Mouse (Mus musculus): ENCODE measurements around the gene Tmprss13. TPM values are rescaled to one million over a fixed set of nuclear protein-coding genes. Genes with fewer than 3 reads are reported as not detected.

The Tmprss13 gene
- total RNA-seq, 2 experiments from 2014 or later: not detected

DNA sequence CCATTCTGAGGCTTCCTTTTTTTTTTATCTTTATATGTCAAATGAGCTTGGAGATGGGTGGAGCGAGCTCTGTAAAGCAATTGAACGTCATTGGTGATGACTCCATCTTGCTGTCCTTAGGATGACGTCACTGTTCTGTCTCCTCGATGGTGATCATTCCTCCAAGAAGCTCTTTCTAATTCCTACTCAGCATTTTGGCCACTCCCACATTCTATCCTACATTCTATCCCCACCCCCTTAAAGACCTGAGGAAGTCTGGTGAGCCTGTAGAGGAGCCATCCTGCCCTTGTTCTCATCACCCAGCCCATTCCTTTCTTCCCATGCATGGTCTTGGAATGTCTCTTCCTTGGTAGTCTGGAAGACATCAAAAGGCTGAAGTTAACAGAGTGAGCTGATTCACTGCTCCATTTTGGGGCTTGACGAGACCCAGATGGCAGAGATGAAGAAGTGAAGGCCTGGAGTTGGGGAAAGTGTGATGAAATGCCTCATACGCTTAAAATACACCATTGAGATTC, 56.1 kb downstream of the Tmprss13 start:
- no peak for TF ChIP-seq CTCF (conservative IDR thresholded peaks at IDR 0.05)
- H3K27ac ChIP-seq: no peak overlapping the region
- no peak for DNase-seq (ENCODE audit: low spot score in 2 of 2)
- no peak overlapping the region for H3K4me3 ChIP-seq

DNA sequence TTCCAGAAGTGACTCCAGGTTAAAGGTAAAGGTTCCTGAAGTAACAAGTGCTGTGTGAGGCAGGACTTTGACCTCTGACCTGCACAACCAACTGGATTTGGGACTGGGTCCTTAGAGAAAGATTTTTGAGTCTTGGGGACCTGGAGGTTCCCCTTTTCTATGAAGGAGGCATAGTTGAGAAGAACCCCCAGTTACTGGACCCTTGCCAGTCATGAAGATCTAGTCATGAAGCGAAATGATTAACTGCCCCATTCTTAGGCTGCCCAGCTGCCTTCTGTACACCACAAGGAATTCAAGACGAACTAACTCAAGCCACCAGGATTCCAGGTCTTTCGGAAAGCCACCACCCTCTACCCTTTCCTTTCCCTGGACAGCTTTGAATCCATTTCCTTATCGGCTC, 57.5 kb downstream of the Tmprss13 start:
- Histone ChIP-seq H3K4me3 (no peak overlapping the region), H3K27ac (no peak overlapping the region)
- no peak for TF ChIP-seq CTCF (conservative IDR thresholded peaks at IDR 0.05)
- no peak for DNase-seq (ENCODE audit: low spot score in 2 of 2)

DNA sequence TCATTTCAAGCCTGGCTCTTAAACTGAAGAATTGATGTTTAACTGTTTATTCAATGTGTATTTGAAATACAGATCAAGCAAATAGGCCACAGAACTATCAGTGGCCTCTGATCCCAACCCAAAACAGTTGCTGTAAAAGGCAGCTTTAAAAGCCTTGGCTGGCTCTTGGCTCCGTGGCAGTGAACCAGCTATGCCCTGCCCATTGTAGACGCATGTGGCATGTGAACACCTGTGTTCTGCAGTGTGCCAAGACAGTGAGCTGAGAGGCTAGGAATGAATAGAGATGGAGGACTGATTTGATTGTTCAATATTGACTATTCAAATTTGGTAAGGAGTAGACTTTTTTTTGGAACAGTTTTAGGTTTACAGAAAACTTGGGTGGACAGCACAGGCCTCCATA, 58.0 kb downstream of the Tmprss13 start:
- no peak for DNase-seq (ENCODE audit: low spot score in 2 of 2)
- no peak for TF ChIP-seq CTCF (conservative IDR thresholded peaks at IDR 0.05)
- H3K4me3 ChIP-seq: no peak overlapping the region
- no peak overlapping the region for H3K27ac ChIP-seq

DNA sequence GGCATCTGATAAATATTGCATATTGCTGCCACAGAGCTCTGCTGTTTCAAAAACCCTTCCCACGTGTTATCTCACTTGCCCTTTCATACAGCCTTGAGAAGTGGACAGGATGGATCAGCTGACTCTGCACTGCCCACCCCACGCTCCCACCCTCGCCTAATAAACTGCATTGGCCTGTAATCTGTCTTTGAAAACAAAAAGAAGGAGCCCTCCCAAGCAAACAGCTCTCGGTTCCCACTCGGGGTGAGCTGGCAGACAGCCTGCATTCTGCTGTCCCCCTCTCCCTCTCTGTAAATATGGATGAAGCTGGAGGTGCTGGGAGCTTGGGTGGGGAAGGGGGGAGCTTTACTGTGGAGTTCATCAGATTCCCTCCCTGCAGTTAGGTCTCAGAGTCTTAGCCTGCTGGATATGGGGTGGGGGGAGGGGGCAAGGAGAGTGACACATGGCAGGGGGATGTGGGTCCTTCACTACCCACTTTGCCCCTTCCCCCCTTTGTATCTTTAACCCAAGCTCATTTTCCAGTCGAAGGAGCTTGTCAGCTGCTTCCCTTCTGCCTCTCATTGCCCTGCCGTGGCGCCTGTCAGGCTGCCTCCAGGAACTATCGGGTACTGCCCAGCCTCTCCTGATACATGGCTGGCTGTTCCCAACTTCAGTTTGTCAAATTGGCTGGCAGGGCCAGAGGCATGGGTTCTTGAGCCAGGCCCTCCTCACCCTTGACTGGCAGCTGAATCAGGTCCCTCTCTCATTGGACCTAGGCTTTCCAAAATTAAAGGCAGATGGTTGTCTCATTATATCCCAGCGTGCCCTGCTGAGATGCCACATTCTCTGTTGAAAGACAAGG, 61.7 kb downstream of the Tmprss13 start:
- no peak overlapping the region for H3K4me3 ChIP-seq
- DNase-seq (ENCODE audit: low spot score in 2 of 2): no peak
- H3K27ac ChIP-seq: no peak overlapping the region
- TF ChIP-seq CTCF (conservative IDR thresholded peaks at IDR 0.05): no peak

DNA sequence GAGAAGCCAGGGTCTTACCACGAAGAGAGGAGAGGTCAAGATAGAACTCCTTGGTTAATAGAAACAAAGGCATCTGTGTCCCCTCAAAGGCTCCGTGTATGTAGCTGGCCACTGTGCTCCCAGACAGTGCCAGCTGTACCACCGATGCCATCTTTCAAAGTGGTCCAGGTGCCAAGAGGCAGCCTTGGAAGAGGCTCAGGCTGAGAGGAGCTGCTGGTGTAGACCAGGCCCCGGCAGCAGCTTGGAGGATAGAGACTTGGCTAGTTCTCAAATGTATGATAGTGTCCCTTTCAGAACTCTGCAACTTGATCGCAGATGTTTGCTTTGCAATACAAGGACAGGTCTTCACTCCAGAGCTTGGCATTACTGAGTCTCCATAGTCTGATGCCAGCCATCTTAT, 63.4 kb downstream of the Tmprss13 start:
- DNase-seq (ENCODE audit: low spot score in 2 of 2): peak in 1 of 2 experiments; percentile 36
- no peak for TF ChIP-seq CTCF (conservative IDR thresholded peaks at IDR 0.05)
- no peak overlapping the region for H3K4me3 ChIP-seq
- no peak overlapping the region; the same call in 1 of the 2 replicates for H3K27ac ChIP-seq

DNA sequence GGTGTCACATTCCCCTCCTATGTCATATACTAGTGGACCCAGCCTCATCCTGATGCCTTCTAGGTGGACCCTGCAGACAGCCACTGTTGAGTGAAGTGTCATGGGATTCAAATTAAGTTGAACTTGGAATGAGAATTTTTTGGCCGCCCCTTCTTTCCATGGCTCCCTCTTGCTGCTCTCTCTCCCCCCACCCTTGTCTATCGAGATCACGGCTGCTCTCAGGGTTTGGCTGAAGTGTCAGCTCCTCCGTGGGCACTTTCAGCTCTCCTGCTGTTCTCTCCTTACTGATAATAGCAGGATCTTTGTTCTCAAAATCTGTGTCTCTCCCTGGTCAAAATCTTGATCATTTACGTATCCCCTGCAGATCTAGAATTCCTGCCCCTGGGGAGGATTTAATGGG, 63.9 kb downstream of the Tmprss13 start:
- no peak overlapping the region for H3K27ac ChIP-seq
- no peak for TF ChIP-seq CTCF (conservative IDR thresholded peaks at IDR 0.05)
- DNase-seq (ENCODE audit: low spot score in 2 of 2): no peak

DNA sequence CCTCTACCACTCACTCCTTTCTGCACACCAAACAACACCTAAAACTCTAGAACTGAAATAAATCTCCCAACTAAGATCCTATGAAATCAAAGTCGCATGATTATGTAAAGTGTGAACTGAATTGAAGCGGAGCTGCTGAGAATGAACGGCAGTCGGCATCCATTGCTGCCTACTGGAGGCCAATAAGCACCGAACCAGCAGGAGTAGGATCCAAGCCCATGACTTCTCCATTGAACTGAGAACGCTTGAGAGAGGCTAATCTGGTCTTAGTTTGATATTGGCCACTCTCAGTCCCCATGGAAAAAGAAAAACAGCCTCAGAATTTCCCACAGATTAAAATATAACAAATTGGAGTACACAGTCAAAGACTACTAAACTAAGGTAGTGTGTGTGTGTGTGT, 65.0 kb downstream of the Tmprss13 start:
- no peak for TF ChIP-seq CTCF (conservative IDR thresholded peaks at IDR 0.05)
- H3K27ac ChIP-seq: no peak overlapping the region
- no peak overlapping the region for H3K4me3 ChIP-seq
- no peak for DNase-seq (ENCODE audit: low spot score in 2 of 2)

More for the DNA sequence above, 63.9 kb downstream of the Tmprss13 start:
- no peak overlapping the region for H3K4me3 ChIP-seq

DNA sequence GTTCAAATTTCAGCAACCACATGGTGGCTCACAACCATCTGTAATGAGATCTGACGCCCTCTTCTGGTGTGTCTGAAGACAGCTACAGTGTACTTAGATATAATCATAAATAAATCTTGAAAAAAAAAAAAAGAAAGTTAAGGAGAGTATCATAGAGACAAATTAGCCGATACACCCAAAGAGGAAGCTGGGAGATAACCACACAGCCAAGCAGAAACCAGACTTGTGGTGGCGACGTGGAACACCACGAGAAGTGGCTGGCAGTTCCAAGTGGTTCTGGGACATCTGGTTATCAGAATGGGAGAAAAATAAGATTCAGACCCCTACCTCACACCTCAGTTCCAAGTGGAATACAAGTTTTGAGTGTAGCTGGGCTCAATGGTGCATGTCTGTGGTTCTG, 67.8 kb downstream of the Tmprss13 start:
- Histone ChIP-seq H3K27ac (no peak overlapping the region), H3K4me3 (no peak overlapping the region)
- peak; percentile 35; the same call in 1 of the 2 replicates for TF ChIP-seq CTCF (conservative IDR thresholded peaks at IDR 0.05)
- no peak for DNase-seq (ENCODE audit: low spot score in 2 of 2)

DNA sequence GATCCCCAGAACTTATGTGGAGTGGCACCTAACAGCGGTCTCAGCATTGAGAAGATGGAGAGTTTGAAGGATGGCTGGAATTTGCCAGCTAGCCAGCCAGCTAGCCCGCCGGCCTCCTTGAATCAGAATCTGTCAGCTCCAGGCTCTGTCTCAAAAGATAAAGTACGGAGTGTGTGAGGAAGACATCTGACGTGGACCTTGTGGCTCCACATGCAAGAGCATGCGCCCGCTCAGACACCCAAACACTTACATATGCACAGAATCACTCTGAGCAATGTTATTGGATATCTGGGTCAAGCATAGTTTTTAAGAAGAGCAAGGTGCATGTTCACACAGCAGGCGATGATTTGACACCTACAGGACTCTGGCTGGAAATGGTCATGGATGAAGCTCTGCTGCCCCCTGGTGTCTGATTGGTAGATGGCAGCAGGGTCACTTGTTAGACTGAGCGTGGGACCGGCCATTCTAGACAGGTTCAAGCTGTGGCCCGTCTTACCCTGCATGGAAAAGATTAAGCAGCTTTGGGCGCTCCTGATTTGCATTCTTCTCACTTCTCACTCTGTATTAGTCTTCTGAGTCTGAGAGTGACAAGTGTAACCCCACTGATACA, 69.6 kb downstream of the Tmprss13 start:
- Histone ChIP-seq H3K4me3 (no peak overlapping the region), H3K27ac (no peak overlapping the region)
- DNase-seq (ENCODE audit: low spot score in 2 of 2): peak; percentile 76 to 92
- peak; percentile 99 for TF ChIP-seq CTCF (conservative IDR thresholded peaks at IDR 0.05)

DNA sequence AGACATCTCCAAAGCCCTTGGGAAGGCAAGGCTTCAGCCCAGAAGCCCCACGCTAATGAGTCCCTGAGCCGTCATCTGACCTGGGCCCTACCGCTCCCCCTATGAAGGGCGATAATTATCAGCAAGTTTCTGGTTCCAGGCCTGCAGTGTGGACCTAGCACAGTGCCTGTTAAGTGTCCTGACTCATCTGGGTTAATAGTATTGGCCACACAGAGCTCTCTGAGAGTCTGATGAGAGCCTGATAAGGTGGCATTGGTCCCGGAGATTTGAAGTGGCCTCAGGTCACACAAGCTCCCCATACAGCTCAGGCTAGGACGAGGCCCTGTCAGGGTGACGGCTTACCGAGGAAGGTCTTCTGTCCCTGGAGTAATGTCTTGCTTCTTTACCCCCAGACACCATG, 70.7 kb downstream of the Tmprss13 start:
- no peak overlapping the region for H3K27ac ChIP-seq
- TF ChIP-seq CTCF (conservative IDR thresholded peaks at IDR 0.05): no peak
- DNase-seq (ENCODE audit: low spot score in 2 of 2): no peak
- no peak overlapping the region for H3K4me3 ChIP-seq

DNA sequence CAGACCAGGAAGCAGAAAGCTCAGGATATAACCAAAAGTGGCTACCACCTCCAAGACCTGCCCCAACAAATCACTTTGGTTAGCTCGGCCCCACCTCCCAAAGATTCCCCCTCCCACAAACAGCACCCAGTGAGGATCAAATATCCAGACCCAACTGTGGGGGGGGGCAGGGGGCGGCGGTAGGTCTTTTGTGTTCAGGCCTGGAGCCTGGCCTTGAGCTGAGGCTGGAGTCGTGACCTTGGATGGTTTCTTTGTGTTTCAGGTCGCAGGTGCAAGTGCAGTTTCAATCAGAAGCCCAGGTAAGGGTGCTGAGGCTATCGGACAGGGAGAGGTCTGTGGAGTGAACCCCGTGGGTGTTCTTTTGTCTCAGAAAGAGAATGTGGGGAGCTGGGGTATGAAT, 72.4 kb downstream of the Tmprss13 start:
- no peak overlapping the region for H3K4me3 ChIP-seq
- H3K27ac ChIP-seq: no peak overlapping the region
- DNase-seq (ENCODE audit: low spot score in 2 of 2): no peak
- TF ChIP-seq CTCF (conservative IDR thresholded peaks at IDR 0.05): no peak

DNA sequence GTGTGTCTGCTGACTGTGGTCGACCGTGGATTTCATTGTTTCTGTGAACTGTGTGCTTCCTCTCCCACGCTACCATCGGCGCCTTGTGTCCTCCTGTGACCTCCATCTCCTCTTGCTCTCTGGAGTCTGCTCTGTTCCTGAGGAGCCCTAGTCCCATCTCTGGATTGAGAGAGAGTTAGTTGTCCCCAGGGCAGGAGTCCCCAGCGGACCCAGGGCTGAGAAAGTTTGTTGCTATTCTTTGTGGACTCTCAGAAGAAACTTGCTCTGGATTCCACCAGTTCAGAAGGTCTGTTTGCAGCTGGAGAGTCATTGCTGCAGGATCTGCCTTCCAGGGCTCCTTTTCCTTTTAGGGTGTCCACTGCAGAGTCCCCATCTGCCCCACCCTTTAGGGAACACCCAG, 76.3 kb downstream of the Tmprss13 start:
- no peak for DNase-seq (ENCODE audit: low spot score in 2 of 2)
- no peak for TF ChIP-seq CTCF (conservative IDR thresholded peaks at IDR 0.05)
- no peak overlapping the region for H3K4me3 ChIP-seq
- no peak overlapping the region for H3K27ac ChIP-seq

DNA sequence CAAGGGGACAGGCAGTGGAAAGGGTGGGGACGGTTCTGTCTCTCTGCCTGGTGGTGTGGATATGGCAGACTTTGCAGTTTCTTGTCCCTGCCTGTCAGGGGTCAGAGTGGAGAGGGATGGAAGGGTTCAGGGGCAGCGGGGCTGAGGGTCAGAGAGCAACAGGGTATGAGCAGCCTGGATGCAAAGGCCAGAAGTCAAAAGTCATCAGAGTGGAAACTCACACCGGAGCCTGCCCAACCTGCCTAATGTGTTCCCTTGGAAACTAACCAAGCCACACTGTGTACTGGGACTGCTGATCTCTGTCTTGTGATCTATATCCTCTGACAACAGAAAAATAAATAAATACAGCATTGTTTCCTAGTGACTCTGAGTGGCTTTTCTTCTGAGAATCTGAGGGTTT, 76.9 kb downstream of the Tmprss13 start:
- no peak for TF ChIP-seq CTCF (conservative IDR thresholded peaks at IDR 0.05)

More for the DNA sequence above, 76.9 kb downstream of the Tmprss13 start:
- Histone ChIP-seq H3K27ac (no peak overlapping the region), H3K4me3 (no peak overlapping the region)
- no peak for DNase-seq (ENCODE audit: low spot score in 2 of 2)

Other genes with a start within 250 kb of the Tmprss13 start
- gene Jaml, start 239.9 kb upstream of the Tmprss13 start, total RNA-seq (2021): 1 to 10 TPM in 1 of 2 experiments, not detected in 1; 1.3 TPM
- gene Scn2b, start 201.3 kb upstream of the Tmprss13 start, total RNA-seq (2021): 100 to 1,000 TPM; 245 to 254 TPM
- 10 to 100 TPM; 10.9 to 12.1 TPM for gene Scn4b, start 180.7 kb upstream of the Tmprss13 start, total RNA-seq (2021)
- gene BC049352, start 137.1 kb upstream of the Tmprss13 start, total RNA-seq (2021): under 1 TPM; 0.44 to 0.72 TPM
- gene Tmprss4, start 115.0 kb upstream of the Tmprss13 start, total RNA-seq (2021): not detected
- 1 to 10 TPM; 2.4 to 2.6 TPM for gene Il10ra, start 50.0 kb upstream of the Tmprss13 start, total RNA-seq (2021)
- 10 to 100 TPM; 81.6 to 83.4 TPM for gene Fxyd6, start 51.1 kb downstream of the Tmprss13 start, total RNA-seq (2021)
- 10 to 100 TPM; 10.2 to 10.9 TPM for gene Fxyd2, start 80.6 kb downstream of the Tmprss13 start, total RNA-seq (2021)
- gene Dscaml1, start 107.5 kb downstream of the Tmprss13 start, total RNA-seq (2021): 100 to 1,000 TPM in 1 of 2 experiments, 10 to 100 TPM in 1; 95.8 to 102 TPM

Measured in layer of hippocampus, adult 2 months (tissue).